Mouse (Mus musculus): ENCODE data around the gene Neil3. TPM values are rescaled to one million over a fixed set of nuclear protein-coding genes. Genes with fewer than 3 reads are reported as not detected.
A peak's percentile ranks its signal among the peaks of the same experiment; 100 is the strongest.
"Not testable (repeated sequence)": the region's sequence is repeated elsewhere in the genome, so short reads cannot be mapped to it uniquely, and the experiment has no call there.

Gene Neil3
- polyA plus RNA-seq, 1 experiment from 2014 or later, result 24.0 TPM

- no peaks in the 10 kb centered on the region for H3K36me3 ChIP-seq
- WGBS, result 92% methylated on average over 5 of the region's 5 CpGs
- H3K9me3 ChIP-seq, result no peaks in the 10 kb centered on the region
- H3K27ac ChIP-seq, result no peak overlapping the region
- H3K4me1 ChIP-seq, result no peaks in the 10 kb centered on the region
- no peaks in the 10 kb centered on the region for H3K27me3 ChIP-seq
- no peak overlapping the region for H3K4me2 ChIP-seq
- H3K9ac ChIP-seq, result no peak overlapping the region
- no peak overlapping the region for H3K4me3 ChIP-seq
- no peak for ATAC-seq (ENCODE audit: insufficient number of reproducible peaks, insufficient read depth, low FRiP score, low TSS enrichment, low read depth)
Observed at GRCm38 (mm10) chr8:53604906-53605305, 34.0 kb downstream of the Neil3 start.

DNA sequence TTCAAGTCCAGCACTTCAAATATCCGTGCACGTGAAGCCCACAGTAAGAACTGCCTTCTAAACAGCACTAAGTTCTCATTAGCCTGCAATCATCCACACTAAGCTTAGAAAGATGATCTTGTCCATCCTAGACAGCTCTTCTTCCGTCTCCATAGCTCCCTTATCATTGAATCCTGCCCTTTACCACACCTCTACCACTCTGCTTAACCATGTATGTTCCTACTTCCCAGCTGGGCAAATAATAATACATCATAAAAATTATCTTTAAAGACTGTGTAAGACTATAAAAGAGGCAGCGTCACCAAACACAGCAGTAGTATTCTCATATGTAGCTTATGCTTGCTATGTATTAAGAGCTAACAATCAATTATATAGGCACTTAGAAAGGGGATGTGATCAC, 35.2 kb downstream of the Neil3 start:
- ATAC-seq (ENCODE audit: insufficient number of reproducible peaks, insufficient read depth, low FRiP score, low TSS enrichment, low read depth), result no peak
- Histone ChIP-seq H3K4me1 (no peaks in the 10 kb centered on the region), H3K9me3 (no peaks in the 10 kb centered on the region), H3K36me3 (peaks cover 5% of the 10 kb centered on the region), H3K27me3 (no peaks in the 10 kb centered on the region), H3K4me3 (no peak overlapping the region), H3K4me2 (no peak overlapping the region), H3K27ac (no peak overlapping the region), H3K9ac (no peak overlapping the region)
- WGBS, result 89% methylated on average over 4 of the region's 4 CpGs

GRCm38 (mm10) chr8:53600826-53601225, 38.0 kb downstream of the Neil3 start:
- H3K36me3 ChIP-seq, result peaks cover 5% of the 10 kb centered on the region
- no peaks in the 10 kb centered on the region for H3K9me3 ChIP-seq
- no peak overlapping the region for H3K4me3 ChIP-seq
- no peak overlapping the region for H3K4me2 ChIP-seq
- no peak for ATAC-seq (ENCODE audit: insufficient number of reproducible peaks, insufficient read depth, low FRiP score, low TSS enrichment, low read depth)
- H3K9ac ChIP-seq, result no peak overlapping the region
- no peaks in the 10 kb centered on the region for H3K27me3 ChIP-seq
- WGBS, result 94% methylated on average over 3 of the region's 3 CpGs
- no peaks in the 10 kb centered on the region for H3K4me1 ChIP-seq
- H3K27ac ChIP-seq, result no peak overlapping the region

GRCm38 (mm10) chr8:53600025-53600811, 38.6 kb downstream of the Neil3 start:
- Histone ChIP-seq H3K9me3 (no peaks in the 10 kb centered on the region), H3K36me3 (peaks cover 5% of the 10 kb centered on the region), H3K27me3 (no peaks in the 10 kb centered on the region), H3K4me2 (no peak overlapping the region), H3K4me3 (no peak overlapping the region), H3K9ac (no peak overlapping the region), H3K27ac (no peak overlapping the region), H3K4me1 (no peaks in the 10 kb centered on the region)
- ATAC-seq (ENCODE audit: insufficient number of reproducible peaks, insufficient read depth, low FRiP score, low TSS enrichment, low read depth), result no peak
- 87% methylated on average over 11 of the region's 11 CpGs for WGBS

- Histone ChIP-seq H3K9me3 (no peaks in the 10 kb centered on the region), H3K36me3 (peaks cover 5% of the 10 kb centered on the region), H3K27ac (no peak overlapping the region), H3K9ac (no peak overlapping the region), H3K27me3 (no peaks in the 10 kb centered on the region), H3K4me1 (no peaks in the 10 kb centered on the region), H3K4me2 (no peak overlapping the region), H3K4me3 (no peak overlapping the region)
- 84% methylated on average over 1 of the region's 1 CpGs for WGBS
- ATAC-seq (ENCODE audit: insufficient number of reproducible peaks, insufficient read depth, low FRiP score, low TSS enrichment, low read depth), result no peak
Observed at GRCm38 (mm10) chr8:53598101-53598500, 40.8 kb downstream of the Neil3 start.

- 81% methylated on average over 2 of the region's 2 CpGs for WGBS
- no peak overlapping the region for H3K4me2 ChIP-seq
- no peak for ATAC-seq (ENCODE audit: insufficient number of reproducible peaks, insufficient read depth, low FRiP score, low TSS enrichment, low read depth)
Observed at GRCm38 (mm10) chr8:53591777-53592176, 47.1 kb downstream of the Neil3 start.

GRCm38 (mm10) chr8:53573600-53573999, 65.3 kb downstream of the Neil3 start:
- no peaks in the 10 kb centered on the region for H3K36me3 ChIP-seq
- WGBS, result 83% methylated on average over 2 of the region's 2 CpGs
- H3K27me3 ChIP-seq, result no peaks in the 10 kb centered on the region
- H3K9ac ChIP-seq, result no peak overlapping the region
- ATAC-seq (ENCODE audit: insufficient number of reproducible peaks, insufficient read depth, low FRiP score, low TSS enrichment, low read depth), result no peak
- no peaks in the 10 kb centered on the region for H3K9me3 ChIP-seq
- no peak overlapping the region for H3K27ac ChIP-seq
- no peaks in the 10 kb centered on the region for H3K4me1 ChIP-seq
- H3K4me3 ChIP-seq, result no peak overlapping the region
- no peak overlapping the region for H3K4me2 ChIP-seq

More at GRCm38 (mm10) chr8:53591777-53592176, 47.1 kb downstream of the Neil3 start:
- Histone ChIP-seq H3K27me3 (no peaks in the 10 kb centered on the region), H3K4me1 (no peaks in the 10 kb centered on the region), H3K9me3 (no peaks in the 10 kb centered on the region), H3K9ac (no peak overlapping the region), H3K4me3 (no peak overlapping the region), H3K36me3 (no peaks in the 10 kb centered on the region), H3K27ac (no peak overlapping the region)

- peak; percentile 26; the same call in 1 of the 2 replicates for ATAC-seq (ENCODE audit: insufficient number of reproducible peaks, insufficient read depth, low FRiP score, low TSS enrichment, low read depth)
- no peak overlapping the region for H3K4me3 ChIP-seq
Observed at GRCm38 (mm10) chr8:53566223-53566622, 72.6 kb downstream of the Neil3 start.

DNA sequence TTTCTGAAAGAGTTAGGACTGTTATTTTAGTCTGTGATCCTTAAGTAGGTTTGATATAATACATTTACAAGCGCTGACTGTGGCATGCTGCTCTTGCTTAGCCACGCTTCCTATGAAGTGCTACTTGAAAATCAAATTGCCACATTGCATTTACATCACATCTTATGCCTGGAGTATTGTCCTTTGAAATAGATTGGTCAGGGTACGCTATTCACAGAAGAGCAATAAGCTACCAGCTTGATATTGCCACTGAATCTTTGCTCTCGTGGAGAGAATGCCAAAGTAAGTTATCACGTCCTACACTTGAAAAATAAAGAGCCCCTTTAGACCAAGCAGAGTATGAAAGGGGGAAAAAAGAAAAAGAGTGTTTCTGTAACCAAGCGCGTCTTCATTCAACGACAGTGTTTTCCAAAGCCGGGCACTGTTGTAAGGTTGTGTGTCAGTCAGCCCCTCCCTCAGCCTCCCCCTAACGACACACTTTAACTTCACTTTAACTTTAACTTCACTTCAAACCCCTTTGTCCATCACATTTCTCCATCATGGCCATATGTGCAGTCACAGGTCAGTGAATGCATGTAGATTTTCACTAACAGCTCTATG, 76.3 kb downstream of the Neil3 start:
- Histone ChIP-seq H3K27ac (no peak overlapping the region), H3K9ac (no peak overlapping the region), H3K36me3 (no peaks in the 10 kb centered on the region), H3K9me3 (no peaks in the 10 kb centered on the region), H3K4me3 (no peak overlapping the region), H3K4me2 (no peak overlapping the region), H3K27me3 (no peaks in the 10 kb centered on the region), H3K4me1 (no peaks in the 10 kb centered on the region)
- ATAC-seq (ENCODE audit: insufficient number of reproducible peaks, insufficient read depth, low FRiP score, low TSS enrichment, low read depth), result no peak
- 70% methylated on average over 10 of the region's 10 CpGs for WGBS

More at GRCm38 (mm10) chr8:53566223-53566622, 72.6 kb downstream of the Neil3 start:
- Histone ChIP-seq H3K4me1 (no peaks in the 10 kb centered on the region), H3K9ac (no peak overlapping the region), H3K4me2 (no peak overlapping the region), H3K36me3 (no peaks in the 10 kb centered on the region), H3K9me3 (no peaks in the 10 kb centered on the region), H3K27ac (no peak overlapping the region), H3K27me3 (no peaks in the 10 kb centered on the region)
- 63% methylated on average over 6 of the region's 6 CpGs for WGBS

- WGBS, result 83% methylated on average over 2 of the region's 2 CpGs
- no peak for ATAC-seq (ENCODE audit: insufficient number of reproducible peaks, insufficient read depth, low FRiP score, low TSS enrichment, low read depth)
- Histone ChIP-seq H3K9me3 (no peaks in the 10 kb centered on the region), H3K4me1 (no peaks in the 10 kb centered on the region), H3K9ac (no peak overlapping the region), H3K4me2 (no peak overlapping the region), H3K4me3 (no peak overlapping the region), H3K27me3 (no peaks in the 10 kb centered on the region), H3K27ac (no peak overlapping the region), H3K36me3 (no peaks in the 10 kb centered on the region)
Observed at GRCm38 (mm10) chr8:53539585-53539984, 99.3 kb downstream of the Neil3 start.

DNA sequence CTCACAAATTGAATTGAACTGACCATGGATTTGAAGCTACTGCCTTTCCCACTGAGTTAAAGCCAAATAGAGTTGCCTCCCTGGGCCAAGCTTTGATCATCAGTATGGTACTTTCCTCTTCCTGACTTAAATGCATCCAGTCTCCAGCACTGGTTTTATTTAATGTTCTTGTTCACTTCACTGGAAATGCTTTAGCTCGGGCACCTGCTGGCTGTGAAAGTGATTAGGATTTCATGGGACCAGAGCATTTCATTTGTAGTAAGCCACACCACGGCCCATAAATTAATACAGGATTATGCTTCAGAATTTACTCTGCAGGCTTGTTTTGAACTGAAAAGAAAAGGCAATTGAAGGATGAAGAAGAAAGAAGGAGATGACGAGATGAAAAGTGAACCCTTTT, 100.8 kb downstream of the Neil3 start:
- H3K4me1 ChIP-seq; H3K36me3 ChIP-seq; H3K27ac ChIP-seq; ATAC-seq (ENCODE audit: insufficient number of reproducible peaks, insufficient read depth, low FRiP score, low TSS enrichment, low read depth); H3K9me3 ChIP-seq; H3K9ac ChIP-seq; H3K4me2 ChIP-seq; H3K4me3 ChIP-seq; H3K27me3 ChIP-seq: not testable (repeated sequence)
- 67% methylated on average over 3 of the region's 3 CpGs for WGBS

All from embryonic facial prominence, embryonic 13.5 days (tissue).